Mouse (Mus musculus) thymus, adult 18-20 months (tissue): ENCODE results near the gene Zbtb16.

Experiments used
- DNase-seq, 2 experiments: peaks; one replicate each; pipeline ENCODE4 v3.0.0; 2022; ENCODE audit warnings: mixed read lengths in 2 of 2

Zbtb16 gene

GRCm38 (mm10) chr9:48742150-48742549 is 93.9 kb downstream of the Zbtb16 start:
- DNase-seq, result no peak

DNA sequence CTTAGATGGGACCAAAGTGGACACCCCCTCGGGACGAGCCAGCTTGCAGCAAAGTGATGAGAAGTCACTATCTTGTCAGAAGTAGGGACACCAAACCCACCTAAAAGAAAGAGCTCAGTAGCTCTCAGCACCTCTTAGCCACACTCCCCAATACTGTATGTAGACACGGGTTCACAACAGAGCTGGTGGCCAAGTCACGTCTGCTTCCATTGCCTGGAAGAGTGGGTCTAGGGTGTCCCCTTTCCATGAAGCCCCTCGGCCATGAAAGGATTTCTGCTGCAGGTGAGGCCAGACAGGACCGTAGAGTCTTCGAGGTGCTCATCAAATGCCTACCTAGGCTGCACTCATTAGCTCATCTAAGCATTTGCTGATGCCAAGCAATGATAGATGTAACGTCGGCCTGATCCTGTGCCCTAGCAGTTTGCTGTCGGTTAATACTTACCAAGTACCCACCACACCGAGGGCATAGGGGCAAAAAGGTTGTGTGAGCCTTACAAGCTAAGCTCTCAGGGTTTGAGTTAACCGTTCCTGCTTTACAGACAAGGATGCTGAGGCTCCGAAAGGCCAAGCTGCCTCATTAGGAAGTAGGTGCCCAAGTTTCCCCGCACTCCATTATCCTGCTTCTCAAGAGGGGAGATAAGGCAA is 94.5 kb downstream of the Zbtb16 start:
- no peak for DNase-seq

GRCm38 (mm10) chr9:48740732-48741255 is 95.2 kb downstream of the Zbtb16 start:
- no peak for DNase-seq

DNA sequence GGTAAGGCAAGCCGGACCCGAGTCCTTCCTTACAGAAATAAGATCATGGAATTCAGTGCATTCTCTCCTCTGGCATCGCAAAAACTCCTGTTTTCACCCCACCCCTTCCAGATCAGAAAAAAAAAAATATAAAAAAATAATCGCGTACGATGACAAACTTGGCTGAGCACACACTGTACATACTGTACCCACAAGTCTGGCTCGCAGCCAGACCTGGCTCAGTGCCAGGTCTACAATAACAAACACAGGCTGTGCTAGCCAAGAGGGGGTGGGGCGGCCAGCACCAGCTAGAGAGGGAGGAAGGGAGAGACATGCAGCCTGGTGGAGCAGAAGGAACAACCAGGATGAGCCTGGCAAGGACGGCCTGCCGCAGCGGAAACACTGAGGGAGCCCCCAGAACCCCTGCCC is 95.9 kb downstream of the Zbtb16 start:
- peak; percentile 53 to 67 for DNase-seq

DNA sequence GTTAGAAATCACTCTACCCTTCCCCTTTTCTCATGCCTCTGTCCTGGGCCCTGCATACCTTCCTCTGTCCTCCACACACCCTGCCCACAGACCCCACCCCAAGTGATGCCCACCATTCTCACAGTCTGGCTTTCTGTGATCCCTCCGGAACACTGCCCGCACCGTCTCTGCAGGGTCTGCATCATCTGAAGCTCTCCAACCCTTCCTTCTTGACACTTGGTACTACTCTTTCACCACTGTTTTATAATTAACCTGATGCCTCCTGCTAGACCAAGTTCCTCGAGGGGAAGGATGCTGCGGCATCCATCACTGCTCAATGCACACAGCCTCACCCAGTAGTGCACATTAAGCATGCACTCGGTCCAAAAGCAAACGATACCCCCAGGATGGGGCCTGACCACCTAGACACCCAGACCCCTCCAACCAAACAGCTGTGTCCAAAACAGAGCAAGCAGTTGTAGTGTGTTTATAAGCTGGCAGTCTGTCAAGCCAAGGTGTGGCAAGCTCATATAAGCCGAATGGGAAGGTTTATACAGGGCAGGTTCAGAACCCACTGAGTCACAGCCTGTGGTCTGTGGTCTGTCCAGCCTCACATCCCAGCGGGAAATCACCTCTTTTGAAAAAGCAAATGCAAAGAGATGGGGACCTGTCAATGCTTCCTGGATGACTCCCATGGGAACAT is 97.1 kb downstream of the Zbtb16 start:
- DNase-seq, result no peak

DNA sequence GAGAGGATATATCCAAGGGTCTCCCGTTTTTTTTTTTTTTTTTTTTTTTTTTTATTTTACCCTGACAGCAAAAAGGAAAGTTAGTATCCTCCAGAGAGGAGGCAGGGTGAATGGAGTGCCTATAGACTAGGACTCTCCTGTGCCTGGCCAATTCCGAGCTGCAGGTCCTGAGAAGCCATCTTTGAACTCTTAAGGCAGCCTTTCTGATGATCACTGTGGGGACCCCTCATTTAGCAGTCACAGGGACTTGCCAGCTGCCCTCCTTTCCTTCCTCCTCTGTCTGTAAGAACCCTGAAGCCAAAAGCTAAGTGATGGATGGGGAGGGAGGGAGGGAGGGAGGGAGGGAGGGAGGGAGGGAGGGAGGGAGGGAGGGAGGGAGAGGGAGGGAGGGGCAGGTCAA is 98.1 kb downstream of the Zbtb16 start:
- DNase-seq, result no peak

DNA sequence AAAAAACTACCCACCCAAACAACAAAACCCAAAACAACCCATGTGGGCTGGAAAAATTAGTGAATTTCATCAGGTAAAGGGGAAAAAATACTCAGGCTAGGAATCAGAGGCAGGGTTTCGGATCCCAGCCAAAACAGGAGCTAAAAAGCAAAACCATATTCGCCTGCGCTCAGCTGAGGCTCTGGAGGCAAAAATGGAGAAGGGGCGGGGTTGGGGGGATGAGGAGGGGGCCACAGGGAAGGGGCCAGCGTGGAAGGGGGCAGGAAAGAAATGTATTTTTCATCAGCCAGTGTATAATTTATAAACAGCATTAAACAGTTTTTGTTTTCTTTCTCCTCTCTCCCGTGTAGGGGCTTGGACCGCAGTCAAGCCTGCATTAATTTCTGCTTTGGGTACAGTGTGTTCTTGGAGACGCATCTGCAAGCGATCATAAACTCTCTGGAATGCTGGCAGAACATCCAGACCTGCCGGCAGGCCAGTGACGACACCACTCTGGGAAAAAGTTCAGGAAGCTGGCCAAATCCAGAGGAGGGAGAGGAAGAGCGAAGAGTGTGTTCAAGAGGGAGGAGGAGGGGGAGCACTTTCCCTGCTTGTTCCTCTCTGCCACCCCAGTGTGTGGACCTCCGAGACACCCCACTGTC is 98.7 kb downstream of the Zbtb16 start:
- peak; percentile 36 to 40 for DNase-seq

- no peak for DNase-seq
Observed at GRCm38 (mm10) chr9:48736361-48737209, 99.4 kb downstream of the Zbtb16 start.

DNA sequence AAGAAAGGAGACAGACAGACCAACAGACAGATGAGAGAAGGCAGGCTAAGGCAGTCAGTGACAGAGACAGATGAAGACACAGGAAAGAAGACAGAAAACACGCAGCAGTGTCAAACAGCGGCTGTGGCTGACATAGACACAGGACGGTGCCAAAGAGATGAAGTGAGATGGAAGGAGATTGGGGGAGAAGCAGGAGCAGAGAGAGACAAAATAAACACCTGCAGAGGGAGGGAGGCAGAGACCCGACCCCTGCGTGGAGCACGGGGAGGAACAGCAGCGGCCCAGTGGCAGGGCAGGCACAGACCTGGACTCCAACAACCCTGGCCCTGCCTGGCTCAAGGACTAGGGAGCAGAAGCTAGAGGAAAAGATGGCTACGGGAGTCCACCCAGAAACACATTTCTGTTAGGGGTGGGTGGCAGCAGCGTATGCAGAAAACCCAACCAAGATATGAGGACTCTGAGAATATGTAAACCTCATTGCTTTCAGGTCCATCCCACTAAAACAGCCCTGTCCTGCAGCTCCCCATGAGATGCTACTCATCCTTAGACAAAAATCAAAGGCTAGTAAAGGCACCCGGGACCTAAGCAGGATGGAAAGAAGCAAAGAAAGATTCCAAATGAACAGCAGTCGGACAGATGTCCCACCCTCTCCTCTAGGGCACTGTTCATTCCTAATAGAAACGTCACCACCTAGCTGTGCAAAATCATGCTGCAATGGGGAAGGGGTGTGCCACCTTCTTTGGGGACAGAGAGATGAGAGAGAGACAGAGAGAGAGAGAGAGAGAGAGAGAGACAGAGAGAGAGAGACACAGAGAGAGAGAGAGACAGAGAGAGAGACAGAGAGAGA is 100.3 kb downstream of the Zbtb16 start:
- no peak for DNase-seq

GRCm38 (mm10) chr9:48734725-48735465 is 101.1 kb downstream of the Zbtb16 start:
- DNase-seq, result no peak

- no peak for DNase-seq
Observed at GRCm38 (mm10) chr9:48733817-48734544, 102.0 kb downstream of the Zbtb16 start.

- no peak for DNase-seq
Observed at GRCm38 (mm10) chr9:48733083-48733482, 102.9 kb downstream of the Zbtb16 start.

DNA sequence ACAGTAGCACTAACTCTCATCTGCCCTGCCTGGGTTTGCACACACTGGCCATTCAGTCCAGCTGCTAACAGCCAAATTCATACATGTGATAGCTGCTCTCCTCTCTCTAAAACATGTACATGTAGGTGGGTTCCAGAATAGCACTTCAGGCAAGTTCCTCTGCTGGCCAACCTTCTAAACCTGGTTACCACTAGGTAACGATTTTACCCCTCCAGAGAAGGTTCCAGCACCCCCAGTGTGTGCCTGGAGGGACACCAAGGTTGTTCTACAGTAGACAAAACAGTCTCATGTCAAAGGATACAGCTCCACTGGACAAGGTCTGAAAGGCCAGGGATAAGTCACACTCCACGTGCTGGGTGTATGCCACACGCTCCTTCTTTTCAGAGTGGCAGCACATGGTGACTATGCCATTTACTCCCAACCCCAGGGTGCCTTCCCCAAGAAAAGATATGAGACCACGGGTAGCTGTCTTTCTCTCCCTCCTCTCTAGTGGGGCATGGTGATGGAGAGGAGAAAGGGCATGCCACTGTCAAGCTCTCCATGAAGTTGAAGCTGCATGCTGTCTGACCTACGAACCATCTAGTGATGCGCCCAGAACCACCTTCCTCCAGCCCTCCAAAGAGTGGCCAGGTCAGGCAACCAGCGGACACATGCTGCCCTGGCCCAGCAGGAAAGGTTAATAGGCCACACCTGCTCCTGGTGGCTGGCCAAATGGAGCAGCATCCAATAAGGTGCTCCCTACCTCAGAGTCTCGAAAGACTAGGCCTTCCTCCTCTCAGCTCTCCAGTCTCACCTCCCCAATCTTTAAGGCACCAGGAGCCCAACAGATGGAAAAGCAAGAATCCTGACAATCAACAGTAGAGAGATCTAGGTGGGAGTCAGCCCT is 104.1 kb downstream of the Zbtb16 start:
- DNase-seq, result no peak

DNA sequence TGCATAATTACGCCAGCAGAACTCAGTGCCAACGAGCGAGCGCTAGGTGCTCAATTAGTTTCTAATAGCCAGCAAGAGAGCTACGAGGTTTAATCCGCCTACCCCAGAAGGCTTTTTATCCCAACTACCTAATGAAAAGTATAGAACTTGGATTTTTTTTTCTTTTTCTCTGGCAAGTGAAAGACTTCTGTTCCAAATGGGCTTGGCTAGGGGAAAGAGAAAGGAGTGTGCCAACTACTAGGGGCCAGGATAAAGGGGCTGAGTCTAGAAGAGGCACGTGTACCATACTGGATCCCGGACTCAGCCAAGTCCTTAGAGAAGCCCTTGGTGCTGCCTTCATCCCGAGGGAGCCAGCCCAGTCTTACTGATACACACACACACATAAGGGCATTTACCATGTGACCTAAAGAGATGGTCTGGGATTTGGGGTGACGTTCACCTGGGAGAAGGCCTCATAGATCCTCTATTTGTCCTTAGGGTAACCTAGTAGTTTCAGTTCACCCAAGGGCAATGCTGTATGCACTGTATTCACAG is 105.5 kb downstream of the Zbtb16 start:
- DNase-seq, result no peak

- no peak for DNase-seq
Observed at GRCm38 (mm10) chr9:48729471-48729870, 106.6 kb downstream of the Zbtb16 start.

DNA sequence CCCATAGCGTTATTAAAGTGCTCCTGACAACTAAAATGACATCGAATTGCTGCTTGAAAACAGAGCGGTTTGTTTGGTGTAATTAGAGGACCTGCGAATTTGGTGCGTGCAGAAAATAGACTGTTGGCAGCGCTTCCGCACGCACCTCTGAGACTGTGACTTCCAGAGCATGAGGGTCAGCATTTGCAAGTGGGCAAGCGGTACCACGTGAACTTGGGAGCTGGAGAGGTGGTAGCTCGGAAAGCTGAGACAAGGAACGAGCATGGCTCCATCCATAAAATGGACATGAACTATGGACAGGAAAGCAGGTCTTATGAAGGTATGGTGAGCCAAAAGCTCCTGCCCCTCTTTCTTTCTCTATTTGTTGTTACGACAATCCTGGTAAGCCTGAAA is 107.3 kb downstream of the Zbtb16 start:
- DNase-seq, result no peak

GRCm38 (mm10) chr9:48728083-48728730 is 107.8 kb downstream of the Zbtb16 start:
- no peak for DNase-seq

GRCm38 (mm10) chr9:48726341-48726740 is 109.7 kb downstream of the Zbtb16 start:
- no peak for DNase-seq

GRCm38 (mm10) chr9:48725918-48726317 is 110.1 kb downstream of the Zbtb16 start:
- DNase-seq, result no peak
